Mouse (Mus musculus) forebrain, embryonic 10.5 days (tissue): ENCODE results near the gene Ptgis. TPM values are rescaled to one million over a fixed set of nuclear protein-coding genes. Genes with fewer than 3 reads are reported as not detected.

Experiments used
- DNase-seq: peaks from one replicate; pipeline ENCODE4 v3.0.0-alpha.2; 2017; ENCODE audit warnings: low spot score; ENCODE audit errors: extremely low spot score
- H3K27ac ChIP-seq: fragments of 300-500 bp; sonication (generic); 2 replicates; pipeline ENCODE4 v1.5.1; 2016; ENCODE audit warnings: mild to moderate bottlenecking
- H3K27me3 ChIP-seq: fragments of 300-500 bp; sonication (generic); 2 replicates; pipeline ENCODE4 v1.6.1; 2016; ENCODE audit warnings: mild to moderate bottlenecking; ENCODE audit not compliant: poor library complexity, severe bottlenecking
- H3K36me3 ChIP-seq: fragments of 300-500 bp; sonication (generic); replicated peaks from 2 replicates; pipeline ENCODE4 v1.6.1; 2016; ENCODE audit warnings: mild to moderate bottlenecking, moderate library complexity
- H3K4me1 ChIP-seq: fragments of 300-500 bp; sonication (generic); 2 replicates; pipeline ENCODE4 v1.6.1; 2016
- H3K4me3 ChIP-seq: fragments of 300-500 bp; sonication (generic); 2 replicates; pipeline ENCODE4 v1.5.1; 2016; ENCODE audit warnings: mild to moderate bottlenecking, moderate library complexity
- H3K9me3 ChIP-seq: fragments of 300-500 bp; sonication (generic); 2 replicates; pipeline ENCODE4 v1.6.1; 2016; ENCODE audit warnings: mild to moderate bottlenecking, moderate library complexity
- WGBS: fragments of 180-500 bp; shearing (Covaris S2); methylation state at CpG from one replicate; pipeline ENCODE4 v1.1.7; 2016; 5-methylcytosine and 5-hydroxymethylcytosine counted together
- polyA plus RNA-seq: library from polyadenylated mRNA; unstranded; fragments of >200 nt; fragmentation: Nextera tagmentation; extraction: Ambion mirVana; gene quantifications from 2 replicates; pipeline ENCODE4 v1.2.1, GENCODE M21; 2016

The Ptgis gene
- polyA plus RNA-seq, 1 experiment from 2014 or later = 13.5 TPM

DNA sequence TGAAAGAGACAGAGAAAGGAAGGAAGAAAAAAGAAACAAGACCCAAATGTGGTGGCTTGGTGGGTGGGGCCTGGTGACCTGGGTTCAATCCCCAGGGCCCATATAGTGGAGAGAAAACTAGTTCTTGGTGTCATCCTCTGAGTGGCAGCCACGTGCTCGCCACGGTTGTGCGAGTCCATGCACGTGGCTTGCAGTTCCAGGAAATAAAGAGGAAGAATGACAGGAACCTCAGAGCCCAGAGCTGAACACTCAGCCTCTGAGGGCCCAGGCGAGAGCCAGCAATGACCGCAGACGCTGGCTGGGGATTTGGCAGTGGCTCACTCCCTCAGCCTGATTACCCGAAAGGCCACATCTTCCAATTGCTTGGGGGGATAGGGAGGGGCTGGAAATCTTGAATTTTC, 30.7 kb upstream of the Ptgis start:
- no peaks in the 10 kb centered on the region for H3K36me3 ChIP-seq
- H3K27me3 ChIP-seq = no peaks in the 10 kb centered on the region
- DNase-seq = no peak
- no peaks in the 10 kb centered on the region for H3K9me3 ChIP-seq
- H3K4me1 ChIP-seq = no peaks in the 10 kb centered on the region
- no peak overlapping the region for H3K27ac ChIP-seq
- no peak overlapping the region for H3K4me3 ChIP-seq
- WGBS = 85% methylated on average over 9 of the region's 9 CpGs

DNA sequence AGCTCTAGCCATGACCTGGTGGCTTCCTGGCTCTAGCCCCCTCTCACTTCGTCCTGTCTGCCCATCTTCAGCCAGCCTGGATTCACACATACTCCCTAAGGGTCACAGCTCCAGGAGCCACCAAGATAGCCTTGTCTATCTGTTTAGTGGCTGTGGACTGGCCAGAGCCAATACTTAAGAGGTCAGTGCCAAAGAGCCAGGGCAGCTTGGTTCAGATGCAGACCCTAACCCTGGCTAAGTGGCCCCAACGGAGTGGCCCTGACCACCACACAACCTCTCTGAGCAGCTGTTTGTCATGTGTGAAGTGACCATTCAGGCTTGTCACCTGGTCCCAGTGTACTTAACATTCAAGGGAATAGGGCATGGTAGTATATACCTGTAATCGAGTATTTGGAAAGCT, 30.1 kb upstream of the Ptgis start:
- no peaks in the 10 kb centered on the region for H3K36me3 ChIP-seq
- no peak for DNase-seq
- H3K9me3 ChIP-seq = no peaks in the 10 kb centered on the region
- no peak overlapping the region for H3K4me3 ChIP-seq
- H3K4me1 ChIP-seq = no peaks in the 10 kb centered on the region
- H3K27ac ChIP-seq = no peak overlapping the region
- WGBS = 93% methylated on average over 3 of the region's 3 CpGs
- no peaks in the 10 kb centered on the region for H3K27me3 ChIP-seq

DNA sequence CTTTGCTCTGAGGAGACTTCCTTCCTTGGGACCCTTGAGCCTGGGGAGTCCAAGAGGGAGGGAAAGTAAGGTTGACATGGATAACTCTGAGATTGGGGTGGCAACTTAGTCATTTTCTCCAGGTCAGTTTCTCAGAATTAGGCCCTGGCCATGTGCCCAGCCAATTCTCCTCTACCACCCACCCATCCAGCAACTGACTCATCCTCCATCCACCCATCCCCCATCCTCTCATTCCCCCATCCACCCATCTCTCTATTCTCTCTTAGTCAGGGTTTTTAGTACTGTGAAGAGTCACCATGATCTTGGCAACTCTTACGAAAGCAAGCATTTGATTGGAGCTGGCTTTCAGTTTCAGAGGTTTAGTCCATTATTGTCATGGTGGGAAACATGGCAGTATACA, 28.3 kb upstream of the Ptgis start:
- H3K36me3 ChIP-seq = no peaks in the 10 kb centered on the region
- no peak overlapping the region for H3K4me3 ChIP-seq
- 91% methylated on average over 1 of the region's 1 CpGs for WGBS
- H3K4me1 ChIP-seq = no peaks in the 10 kb centered on the region
- no peak for DNase-seq
- no peaks in the 10 kb centered on the region for H3K9me3 ChIP-seq
- H3K27ac ChIP-seq = no peak overlapping the region
- H3K27me3 ChIP-seq = no peaks in the 10 kb centered on the region

DNA sequence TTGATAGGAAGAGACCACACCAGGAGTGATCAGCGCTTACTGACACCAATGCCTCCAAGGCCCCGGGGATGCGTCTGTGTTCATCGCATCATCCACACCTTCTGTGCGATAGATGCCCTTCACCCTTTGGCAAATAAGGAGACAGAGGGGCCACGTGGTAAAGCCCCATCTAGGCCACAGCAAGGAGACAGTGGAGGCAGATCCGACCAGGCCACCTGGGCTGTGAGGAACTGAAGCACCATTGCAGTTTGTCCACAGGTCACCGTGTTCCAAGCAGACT, 27.9 kb upstream of the Ptgis start:
- Histone ChIP-seq H3K27ac (no peak overlapping the region), H3K9me3 (no peaks in the 10 kb centered on the region), H3K36me3 (no peaks in the 10 kb centered on the region), H3K4me1 (no peaks in the 10 kb centered on the region), H3K27me3 (no peaks in the 10 kb centered on the region), H3K4me3 (no peak overlapping the region)
- 89% methylated on average over 8 of the region's 8 CpGs for WGBS
- no peak for DNase-seq

- Histone ChIP-seq H3K9me3 (no peaks in the 10 kb centered on the region), H3K27ac (no peak overlapping the region), H3K36me3 (no peaks in the 10 kb centered on the region), H3K27me3 (no peaks in the 10 kb centered on the region), H3K4me3 (no peak overlapping the region), H3K4me1 (no peaks in the 10 kb centered on the region)
- no peak for DNase-seq
- 82% methylated on average over 14 of the region's 14 CpGs for WGBS
These were observed 27.4 kb upstream of the Ptgis start for GRCm38 (mm10) chr2:167267531-167268410.

- no peaks in the 10 kb centered on the region for H3K36me3 ChIP-seq
- no peaks in the 10 kb centered on the region for H3K27me3 ChIP-seq
- no peaks in the 10 kb centered on the region for H3K9me3 ChIP-seq
- H3K4me1 ChIP-seq = no peaks in the 10 kb centered on the region
- H3K27ac ChIP-seq = no peak overlapping the region
- WGBS = 95% methylated on average over 10 of the region's 10 CpGs
- DNase-seq = no peak
- no peak overlapping the region for H3K4me3 ChIP-seq
These were observed 25.8 kb upstream of the Ptgis start for GRCm38 (mm10) chr2:167266231-167266630.

GRCm38 (mm10) chr2:167265806-167266205, 25.4 kb upstream of the Ptgis start:
- H3K4me1 ChIP-seq = no peaks in the 10 kb centered on the region
- H3K27ac ChIP-seq = no peak overlapping the region
- no peaks in the 10 kb centered on the region for H3K27me3 ChIP-seq
- DNase-seq = no peak
- no peaks in the 10 kb centered on the region for H3K9me3 ChIP-seq
- WGBS = 65% methylated on average over 4 of the region's 5 CpGs
- H3K4me3 ChIP-seq = no peak overlapping the region
- no peaks in the 10 kb centered on the region for H3K36me3 ChIP-seq

DNA sequence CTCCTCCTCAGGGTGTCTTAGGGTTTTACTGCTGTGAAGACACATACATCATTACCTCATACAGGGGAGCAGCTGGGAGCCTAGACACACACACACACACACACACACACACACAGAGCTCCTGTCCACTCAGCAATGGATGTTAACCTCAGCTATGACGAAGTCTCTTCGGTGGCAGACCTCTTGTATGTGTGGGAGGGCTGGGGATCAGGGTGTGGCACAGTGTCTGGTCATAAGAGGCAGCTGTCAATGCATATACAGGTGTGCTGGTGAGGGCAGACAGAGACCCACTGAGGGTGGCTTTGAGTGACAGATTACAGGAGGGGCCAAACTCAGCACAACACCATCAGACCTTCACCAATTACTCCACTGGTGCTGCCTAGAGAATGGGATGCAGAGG, 24.6 kb upstream of the Ptgis start:
- Histone ChIP-seq H3K27ac (no peak overlapping the region), H3K27me3 (no peaks in the 10 kb centered on the region), H3K9me3 (no peaks in the 10 kb centered on the region), H3K4me1 (no peaks in the 10 kb centered on the region), H3K36me3 (no peaks in the 10 kb centered on the region), H3K4me3 (no peak overlapping the region)
- DNase-seq = no peak
- WGBS = 95% methylated on average over 2 of the region's 2 CpGs

DNA sequence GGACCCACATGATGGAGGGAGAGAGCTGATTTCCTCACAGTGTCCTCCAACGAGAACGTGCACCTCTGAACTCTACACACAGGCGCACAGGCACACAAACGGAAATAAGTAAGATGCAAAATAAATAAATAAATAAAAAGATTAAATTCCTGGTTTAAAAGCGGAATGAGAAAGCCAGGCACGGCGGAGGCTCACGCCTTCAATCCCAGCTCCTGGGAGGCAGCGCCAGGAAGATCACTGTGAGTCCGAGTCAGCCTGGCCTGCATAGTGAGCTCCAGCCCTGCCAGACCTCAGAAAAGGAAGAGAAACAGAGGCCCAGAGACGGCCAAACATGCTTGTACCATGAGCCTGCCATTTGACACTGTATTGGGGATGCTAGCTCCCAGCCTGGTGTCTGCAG, 23.5 kb upstream of the Ptgis start:
- 88% methylated on average over 11 of the region's 11 CpGs for WGBS
- no peak overlapping the region for H3K27ac ChIP-seq

DNA sequence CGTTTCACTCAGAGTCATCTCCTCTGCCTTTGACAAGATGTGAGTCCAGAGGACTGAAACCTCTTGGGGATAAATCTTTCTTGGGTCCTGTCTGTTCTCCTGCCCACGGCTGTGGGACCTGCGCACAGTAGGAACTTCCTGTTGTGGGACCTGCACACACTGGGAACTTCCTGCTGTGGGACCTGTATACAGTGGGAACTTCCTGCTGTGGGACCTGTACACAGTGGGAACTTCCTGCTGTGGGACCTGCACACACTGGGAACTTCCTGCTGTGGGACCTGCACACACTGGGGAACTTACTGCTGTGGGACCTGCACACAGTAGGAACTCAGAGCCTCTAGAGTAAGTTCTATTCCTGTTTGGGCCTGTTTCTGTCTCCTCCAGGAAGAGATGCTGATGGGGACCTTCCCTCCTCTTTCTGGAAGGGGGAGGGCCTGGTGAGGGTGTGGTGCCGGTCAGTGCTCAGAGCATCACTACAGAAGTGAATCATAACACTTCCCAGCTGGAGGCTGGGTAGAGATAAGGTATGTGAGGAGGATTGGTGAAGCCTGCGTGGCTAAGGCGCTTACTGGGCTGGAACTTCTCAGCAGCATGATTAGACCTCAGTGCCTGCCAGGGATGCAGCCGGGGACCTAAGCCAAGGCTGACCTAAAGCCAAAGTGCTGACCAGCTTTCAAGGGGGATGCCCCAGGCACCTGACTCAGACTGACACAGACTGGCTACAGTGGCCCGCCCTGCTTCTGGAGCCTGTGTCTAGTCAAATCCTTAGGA, 22.8 kb upstream of the Ptgis start:
- WGBS = 91% methylated on average over 8 of the region's 8 CpGs
- H3K36me3 ChIP-seq = no peaks in the 10 kb centered on the region

More for the DNA sequence above, 23.5 kb upstream of the Ptgis start:
- Histone ChIP-seq H3K27me3 (no peaks in the 10 kb centered on the region), H3K36me3 (no peaks in the 10 kb centered on the region), H3K9me3 (no peaks in the 10 kb centered on the region), H3K4me1 (no peaks in the 10 kb centered on the region), H3K4me3 (no peak overlapping the region)
- DNase-seq = no peak

GRCm38 (mm10) chr2:167262433-167262832, 22.0 kb upstream of the Ptgis start:
- Histone ChIP-seq H3K27ac (no peak overlapping the region), H3K9me3 (no peaks in the 10 kb centered on the region), H3K4me1 (no peaks in the 10 kb centered on the region), H3K4me3 (no peak overlapping the region), H3K36me3 (no peaks in the 10 kb centered on the region), H3K27me3 (no peaks in the 10 kb centered on the region)
- no peak for DNase-seq
- 95% methylated on average over 10 of the region's 10 CpGs for WGBS

More for the DNA sequence above, 22.8 kb upstream of the Ptgis start:
- no peaks in the 10 kb centered on the region for H3K9me3 ChIP-seq
- H3K4me1 ChIP-seq = no peaks in the 10 kb centered on the region
- no peak overlapping the region for H3K27ac ChIP-seq
- no peak overlapping the region for H3K4me3 ChIP-seq
- no peaks in the 10 kb centered on the region for H3K27me3 ChIP-seq
- no peak for DNase-seq

GRCm38 (mm10) chr2:167261106-167261505, 20.7 kb upstream of the Ptgis start:
- WGBS = 83% methylated on average over 4 of the region's 4 CpGs
- Histone ChIP-seq H3K27me3 (no peaks in the 10 kb centered on the region), H3K4me1 (no peaks in the 10 kb centered on the region), H3K4me3 (no peak overlapping the region), H3K27ac (no peak overlapping the region), H3K9me3 (no peaks in the 10 kb centered on the region), H3K36me3 (no peaks in the 10 kb centered on the region)
- DNase-seq = no peak

DNA sequence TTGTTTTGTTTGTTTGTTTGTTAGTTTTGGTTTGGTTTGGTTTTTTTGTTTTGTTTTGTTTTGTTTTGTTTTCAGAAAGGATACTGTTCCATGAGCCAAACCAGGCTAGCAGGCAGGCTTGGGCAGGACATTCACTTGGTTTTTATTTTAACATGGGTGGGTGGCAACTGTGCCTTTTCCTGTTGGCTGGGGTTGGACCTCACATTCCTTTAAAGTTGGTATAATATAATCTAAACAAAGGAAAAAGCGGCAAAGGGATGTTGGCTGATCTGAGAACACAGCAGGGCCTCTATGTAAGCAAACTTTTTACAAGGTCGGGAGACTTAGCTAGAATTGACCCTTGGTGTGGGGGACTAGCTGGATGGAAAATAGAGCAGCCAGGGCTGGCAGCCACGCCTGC, 17.4 kb upstream of the Ptgis start:
- no peak overlapping the region for H3K27ac ChIP-seq
- H3K9me3 ChIP-seq = no peaks in the 10 kb centered on the region
- H3K27me3 ChIP-seq = no peaks in the 10 kb centered on the region
- WGBS = 68% methylated on average over 3 of the region's 3 CpGs
- no peaks in the 10 kb centered on the region for H3K36me3 ChIP-seq
- no peak overlapping the region for H3K4me3 ChIP-seq
- no peak for DNase-seq
- H3K4me1 ChIP-seq = peaks cover 4% of the 10 kb centered on the region
